Mouse (Mus musculus) heart, embryonic 12.5 days (tissue): ENCODE measurements around the gene Tstd3. TPM values are rescaled to one million over a fixed set of nuclear protein-coding genes. Genes with fewer than 3 reads are reported as not detected.

ENCODE experiments used
- ATAC-seq: fragments of 200-750 bp; cut with Nextera tagmentation; 2 replicates; pipeline ENCODE4 v1.8.0; 2017; ENCODE audit warnings: moderate TSS enrichment, moderate library complexity; ENCODE audit not compliant: insufficient number of reproducible peaks, low FRiP score
- H3K27ac ChIP-seq: fragments of 300-500 bp; sonication (generic); 2 replicates; pipeline ENCODE4 v1.5.1; 2016; ENCODE audit warnings: mild to moderate bottlenecking, moderate library complexity; ENCODE audit not compliant: poor library complexity, severe bottlenecking
- H3K27me3 ChIP-seq: fragments of 300-500 bp; sonication (generic); replicated peaks from 2 replicates; pipeline ENCODE4 v1.6.1; 2016; ENCODE audit warnings: mild to moderate bottlenecking, moderate library complexity
- H3K36me3 ChIP-seq: fragments of 300-500 bp; sonication (generic); 2 replicates; pipeline ENCODE4 v1.6.1; 2016; ENCODE audit warnings: mild to moderate bottlenecking, moderate library complexity
- H3K4me1 ChIP-seq: fragments of 300-500 bp; sonication (generic); replicated peaks from 2 replicates; pipeline ENCODE4 v1.6.1; 2016; ENCODE audit warnings: mild to moderate bottlenecking
- H3K4me2 ChIP-seq: fragments of 300-500 bp; sonication (generic); 2 replicates; pipeline ENCODE4 v1.6.1; 2016; ENCODE audit warnings: mild to moderate bottlenecking, moderate library complexity
- H3K4me3 ChIP-seq: fragments of 300-500 bp; sonication (generic); 2 replicates; pipeline ENCODE4 v1.5.1; 2016; ENCODE audit warnings: mild to moderate bottlenecking
- H3K9ac ChIP-seq: fragments of 300-500 bp; sonication (generic); 2 replicates; pipeline ENCODE4 v1.6.1; 2016; ENCODE audit warnings: mild to moderate bottlenecking, moderate library complexity
- H3K9me3 ChIP-seq: fragments of 300-500 bp; sonication (generic); replicated peaks from 2 replicates; pipeline ENCODE4 v1.6.1; 2016; ENCODE audit warnings: mild to moderate bottlenecking, moderate library complexity
- WGBS: fragments of 180-500 bp; shearing (Covaris S2); methylation state at CpG from one replicate; pipeline ENCODE4 v1.1.7; 2016; 5-methylcytosine and 5-hydroxymethylcytosine counted together
- polyA plus RNA-seq: library from polyadenylated mRNA; unstranded; fragments of >200 nt; fragmentation: Nextera tagmentation; extraction: Ambion mirVana; gene quantifications from 2 replicates; pipeline ENCODE4 v1.2.1, GENCODE M21; 2016

Tstd3 gene
- polyA plus RNA-seq: 22.5 and 23.5 TPM in 2 replicates

GRCm38 (mm10) chr4:21766863-21767304, at the start of gene Tstd3, which contains the start of gene Usp45:
Gene Tstd3 (minus strand): TSS chr4:21767212.
Gene Usp45 (plus strand): TSS chr4:21767156.
- Histone ChIP-seq H3K27ac (0 out of 2 replicates have a peak within 1 kb of the TSS, but pooled peaks have one; percentile 24), H3K36me3 (0 out of 2 replicates have a peak, but pooled peaks cover 2% of the 10 kb centered on the region), H3K4me1 (no peaks in the 10 kb centered on the region), H3K27me3 (no peaks in the 10 kb centered on the region), H3K4me3 (peak within 1 kb of the TSS; percentile 80), H3K9ac (peak within 1 kb of the TSS; percentile 77), H3K9me3 (no peaks in the 10 kb centered on the region), H3K4me2 (peak within 1 kb of the TSS; percentile 84)
- 2% methylated on average over 17 of the region's 17 CpGs for WGBS
- peak; percentile 89 for ATAC-seq

DNA sequence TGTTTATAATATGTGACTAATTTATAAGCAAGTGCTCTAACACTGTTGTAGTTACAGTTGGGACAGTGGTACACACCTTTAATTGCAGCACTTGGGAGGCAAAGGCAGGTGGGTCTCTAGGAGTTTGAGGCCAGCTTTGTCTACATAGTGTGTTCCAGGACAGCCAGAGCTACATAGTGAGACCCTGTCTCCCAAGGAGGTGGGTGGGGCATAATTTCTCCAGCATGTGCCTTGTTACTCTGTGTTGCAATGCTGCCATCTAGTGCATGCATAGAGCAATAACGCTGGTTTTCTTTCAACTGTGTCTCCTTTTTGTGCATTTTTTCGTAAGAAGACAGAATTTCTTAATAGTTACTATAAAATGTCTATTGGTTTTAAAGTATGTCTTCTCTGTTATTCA, 47.0 kb upstream of the Tstd3 start:
- Histone ChIP-seq H3K4me2 (no peak overlapping the region), H3K9me3 (no peaks in the 10 kb centered on the region), H3K9ac (no peak overlapping the region), H3K27ac (no peak overlapping the region), H3K36me3 (peaks cover 44% of the 10 kb centered on the region), H3K27me3 (no peaks in the 10 kb centered on the region), H3K4me3 (no peak overlapping the region), H3K4me1 (no peaks in the 10 kb centered on the region)
- 47% methylated on average over 2 of the region's 2 CpGs for WGBS
- ATAC-seq: peak; percentile 45; the same call in 1 of the 2 replicates

DNA sequence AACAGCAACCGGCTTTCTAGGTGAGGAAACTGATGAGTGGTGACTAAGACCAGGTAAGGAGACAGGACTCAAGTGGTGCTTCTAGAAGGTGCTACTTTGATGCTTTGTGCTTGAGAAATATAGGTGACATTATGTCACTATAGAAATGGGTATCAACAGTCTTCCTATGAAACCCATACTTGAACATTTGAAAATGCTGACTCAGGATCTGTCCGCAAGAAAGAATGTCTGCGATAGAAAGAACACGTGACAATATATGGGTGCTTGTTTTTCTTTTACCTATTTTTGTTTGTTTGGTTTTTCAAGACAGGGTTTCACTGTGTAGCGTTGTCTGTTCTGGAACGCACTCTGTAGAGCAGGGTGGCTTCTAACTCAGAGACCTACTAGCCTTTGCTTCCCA, 45.6 kb upstream of the Tstd3 start:
- Histone ChIP-seq H3K4me2 (no peak overlapping the region), H3K27me3 (no peaks in the 10 kb centered on the region), H3K4me3 (no peak overlapping the region), H3K36me3 (peaks cover 42% of the 10 kb centered on the region), H3K27ac (no peak overlapping the region), H3K9me3 (no peaks in the 10 kb centered on the region), H3K4me1 (no peaks in the 10 kb centered on the region), H3K9ac (no peak overlapping the region)
- no peak for ATAC-seq
- WGBS: 91% methylated on average over 6 of the region's 6 CpGs

DNA sequence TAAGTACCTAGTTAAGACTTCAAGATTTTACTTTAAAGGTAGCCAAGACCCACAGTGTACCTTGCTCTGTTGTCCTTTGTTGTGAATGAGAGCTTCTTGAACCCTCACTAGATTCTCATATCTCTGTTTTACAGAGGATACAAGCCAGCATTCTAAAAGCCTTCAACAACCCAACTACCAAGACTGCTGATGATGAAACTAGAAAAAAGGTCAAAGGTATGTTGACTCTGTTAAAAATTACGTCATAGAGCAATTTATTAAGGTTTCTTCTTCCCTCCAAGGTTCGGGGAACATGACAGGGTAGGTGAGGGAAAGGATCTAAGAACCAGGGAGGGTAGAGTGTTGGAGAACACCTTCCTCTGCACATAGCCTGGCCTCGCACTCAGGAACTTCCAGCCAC, 43.6 kb upstream of the Tstd3 start:
- ATAC-seq: no peak
- no peak overlapping the region for H3K27ac ChIP-seq
- peaks cover 33% of the 10 kb centered on the region for H3K36me3 ChIP-seq
- no peaks in the 10 kb centered on the region for H3K9me3 ChIP-seq
- no peak overlapping the region for H3K4me2 ChIP-seq
- no peak overlapping the region for H3K9ac ChIP-seq
- no peak overlapping the region for H3K4me3 ChIP-seq
- H3K4me1 ChIP-seq: no peaks in the 10 kb centered on the region
- WGBS: 87% methylated on average over 3 of the region's 3 CpGs
- H3K27me3 ChIP-seq: no peaks in the 10 kb centered on the region

- H3K9me3 ChIP-seq: no peaks in the 10 kb centered on the region
- no peak overlapping the region for H3K4me3 ChIP-seq
- H3K9ac ChIP-seq: no peak overlapping the region
- H3K4me1 ChIP-seq: no peaks in the 10 kb centered on the region
- H3K36me3 ChIP-seq: peaks cover 49% of the 10 kb centered on the region
- H3K27me3 ChIP-seq: no peaks in the 10 kb centered on the region
- H3K27ac ChIP-seq: no peak overlapping the region
- 77% methylated on average over 5 of the region's 5 CpGs for WGBS
- ATAC-seq: no peak
- H3K4me2 ChIP-seq: no peak overlapping the region
Observed at GRCm38 (mm10) chr4:21807204-21807603, 40.2 kb upstream of the Tstd3 start.

DNA sequence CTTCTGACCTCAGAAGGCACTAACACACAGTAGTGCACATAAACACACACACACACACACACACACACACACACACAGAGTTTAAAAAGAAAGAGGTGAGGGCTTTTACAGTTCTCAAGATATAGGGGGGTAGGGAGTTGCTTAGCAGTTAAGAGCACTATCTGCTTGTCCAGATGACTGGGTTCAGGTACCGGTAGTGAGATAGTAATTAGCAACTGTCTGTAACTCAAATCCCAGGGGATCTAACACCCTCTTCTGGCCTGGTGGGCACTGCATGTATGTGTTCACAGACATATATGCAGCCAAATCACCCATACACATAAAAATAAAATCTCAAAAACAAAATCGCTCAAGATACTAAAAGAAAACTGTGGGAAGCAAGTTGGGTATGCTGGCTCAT, 34.6 kb upstream of the Tstd3 start:
- no peak overlapping the region for H3K4me2 ChIP-seq
- peaks cover 65% of the 10 kb centered on the region for H3K36me3 ChIP-seq
- H3K4me1 ChIP-seq: no peaks in the 10 kb centered on the region
- no peak overlapping the region for H3K4me3 ChIP-seq
- H3K9ac ChIP-seq: no peak overlapping the region
- H3K9me3 ChIP-seq: no peaks in the 10 kb centered on the region
- no peaks in the 10 kb centered on the region for H3K27me3 ChIP-seq
- WGBS: 83% methylated on average over 2 of the region's 2 CpGs
- ATAC-seq: no peak
- H3K27ac ChIP-seq: no peak overlapping the region

DNA sequence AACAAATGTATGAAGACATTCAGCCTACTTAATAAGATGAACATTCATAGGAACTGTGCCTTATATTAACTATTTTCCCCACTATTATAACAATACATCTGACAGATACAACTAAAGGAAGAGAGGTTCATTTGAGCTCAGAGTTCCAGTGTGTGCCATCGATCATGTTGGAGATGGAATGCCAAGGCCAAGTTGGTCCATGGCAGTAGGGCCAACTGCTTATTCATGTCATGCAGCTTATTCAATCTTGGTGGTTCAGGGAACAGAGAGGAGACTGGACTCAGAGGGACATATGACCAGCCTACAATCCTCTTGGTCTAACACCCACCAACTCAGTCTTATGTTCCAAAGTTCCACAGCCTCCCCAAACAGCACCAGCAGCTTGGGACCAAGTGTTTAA, 34.0 kb upstream of the Tstd3 start:
- Histone ChIP-seq H3K27ac (no peak overlapping the region), H3K4me1 (no peaks in the 10 kb centered on the region), H3K9ac (no peak overlapping the region), H3K4me2 (no peak overlapping the region), H3K4me3 (no peak overlapping the region), H3K36me3 (peaks cover 65% of the 10 kb centered on the region), H3K9me3 (no peaks in the 10 kb centered on the region), H3K27me3 (no peaks in the 10 kb centered on the region)
- 92% methylated on average over 1 of the region's 1 CpGs for WGBS
- ATAC-seq: no peak

DNA sequence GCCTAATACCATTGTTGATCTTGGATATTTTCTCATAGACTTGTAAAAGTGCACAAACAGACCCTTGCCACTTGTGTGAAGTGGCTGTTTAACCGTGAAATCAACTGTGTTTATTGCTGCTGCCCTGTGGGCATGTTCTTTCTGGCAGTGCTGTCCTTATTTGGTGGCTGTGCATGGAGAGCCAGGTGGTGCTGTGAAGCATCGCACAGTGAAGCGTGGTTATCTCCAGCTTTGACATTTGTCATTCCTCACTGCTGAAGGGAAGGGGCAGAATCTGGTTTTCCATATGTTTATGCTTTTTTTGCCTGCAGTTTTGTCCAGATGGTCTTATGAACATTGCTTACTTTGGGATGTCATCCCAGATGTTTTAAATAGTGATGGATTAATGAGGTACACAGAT, 26.6 kb upstream of the Tstd3 start:
- ATAC-seq: no peak
- peaks cover 43% of the 10 kb centered on the region for H3K36me3 ChIP-seq
- WGBS: 46% methylated on average over 3 of the region's 3 CpGs

DNA sequence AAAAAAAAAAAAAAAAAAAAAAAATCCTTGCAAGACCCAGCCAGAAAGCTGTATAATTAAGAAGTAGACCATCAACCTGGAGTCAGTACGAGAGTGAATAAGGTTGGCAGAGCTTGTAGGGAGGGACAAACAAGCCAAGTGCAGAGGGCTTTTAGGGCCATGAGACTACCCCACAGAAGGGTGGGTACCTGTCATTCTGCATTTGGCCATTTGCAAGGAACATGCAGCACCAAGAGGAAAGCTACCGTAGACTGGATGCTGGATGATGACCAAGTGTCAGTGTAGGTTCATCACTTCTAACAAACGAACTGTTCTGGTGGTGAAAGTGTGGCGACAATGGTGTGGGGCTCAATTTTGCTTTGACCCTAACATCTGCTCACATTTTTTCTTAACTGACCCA, 22.8 kb upstream of the Tstd3 start:
- peaks cover 45% of the 10 kb centered on the region for H3K36me3 ChIP-seq
- no peaks in the 10 kb centered on the region for H3K27me3 ChIP-seq
- H3K4me2 ChIP-seq: no peak overlapping the region
- no peak overlapping the region for H3K4me3 ChIP-seq
- H3K9ac ChIP-seq: no peak overlapping the region
- WGBS: 70% methylated on average over 4 of the region's 4 CpGs
- peaks cover 3% of the 10 kb centered on the region; the same call in 1 of the 2 replicates for H3K4me1 ChIP-seq
- H3K27ac ChIP-seq: no peak overlapping the region
- no peaks in the 10 kb centered on the region for H3K9me3 ChIP-seq
- ATAC-seq: no peak

More for the DNA sequence above, 26.6 kb upstream of the Tstd3 start:
- no peak overlapping the region for H3K9ac ChIP-seq
- no peaks in the 10 kb centered on the region for H3K9me3 ChIP-seq
- no peak overlapping the region for H3K4me3 ChIP-seq
- no peak overlapping the region for H3K27ac ChIP-seq
- no peaks in the 10 kb centered on the region for H3K27me3 ChIP-seq
- no peak overlapping the region for H3K4me2 ChIP-seq
- peaks cover 3% of the 10 kb centered on the region; the same call in 1 of the 2 replicates for H3K4me1 ChIP-seq

DNA sequence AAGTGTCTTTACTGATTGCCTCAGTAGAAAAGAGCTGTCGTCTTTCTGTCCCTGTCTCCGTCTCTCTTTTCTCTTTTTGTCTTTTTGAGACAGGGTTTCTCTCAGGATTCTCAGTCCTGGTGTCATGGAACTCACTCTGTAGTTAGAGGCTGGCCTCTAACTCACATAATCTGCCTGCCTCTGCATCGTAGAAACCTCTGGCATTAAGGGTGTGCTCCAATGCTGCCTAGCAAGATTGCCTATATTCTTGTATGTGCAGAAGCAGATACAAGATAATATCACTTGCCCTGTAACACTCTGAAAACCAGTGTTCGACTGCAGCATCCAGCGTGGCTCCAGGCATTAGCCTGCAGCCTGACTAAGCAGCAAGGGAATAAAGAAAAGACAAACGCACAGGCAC, 21.9 kb upstream of the Tstd3 start:
- Histone ChIP-seq H3K4me2 (no peak overlapping the region), H3K4me1 (peaks cover 3% of the 10 kb centered on the region; the same call in 1 of the 2 replicates), H3K9ac (no peak overlapping the region), H3K4me3 (no peak overlapping the region), H3K9me3 (no peaks in the 10 kb centered on the region), H3K27me3 (no peaks in the 10 kb centered on the region), H3K36me3 (peaks cover 55% of the 10 kb centered on the region), H3K27ac (no peak overlapping the region)
- no peak for ATAC-seq
- WGBS: 87% methylated on average over 6 of the region's 6 CpGs

DNA sequence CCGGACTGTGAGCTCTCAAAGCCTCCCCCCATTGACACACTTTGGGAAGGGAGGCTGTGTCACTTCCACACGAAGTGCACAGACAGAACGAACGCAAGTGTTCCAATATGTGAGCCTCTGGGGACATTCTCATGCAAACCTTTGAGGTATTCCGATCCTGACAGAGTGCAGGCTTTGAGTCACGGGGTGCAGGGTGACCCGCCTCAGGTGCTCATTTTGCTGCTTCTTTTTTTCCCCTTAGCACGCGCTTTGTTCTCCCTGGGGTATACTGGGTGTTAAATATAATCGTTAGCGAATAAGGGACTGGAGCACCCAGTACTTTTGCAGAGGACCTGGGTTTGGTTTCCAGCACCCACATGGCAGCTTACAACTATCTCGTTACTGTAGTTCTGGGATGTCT, 19.3 kb upstream of the Tstd3 start:
- Histone ChIP-seq H3K9ac (no peak overlapping the region), H3K9me3 (no peaks in the 10 kb centered on the region), H3K4me1 (no peaks in the 10 kb centered on the region), H3K36me3 (peaks cover 64% of the 10 kb centered on the region), H3K27me3 (no peaks in the 10 kb centered on the region), H3K4me2 (no peak overlapping the region), H3K27ac (no peak overlapping the region), H3K4me3 (no peak overlapping the region)
- no peak for ATAC-seq
- WGBS: 94% methylated on average over 12 of the region's 12 CpGs
